Mouse (Mus musculus): ENCODE data around the gene Kndc1.

Kndc1 gene

GRCm38 (mm10) chr7:139950283-139950971, 55.9 kb downstream of the Kndc1 start:
- in situ Hi-C loops (cut with MboI; ENCODE audit: unreplicated experiment in 2 of 2) = loop anchor here in 1 of 2 experiments (25.0 kb wide), 1 partner anchor 837 kb away; the partner anchor contains the start of gene Syce1

- in situ Hi-C loops (cut with MboI; ENCODE audit: unreplicated experiment in 2 of 2) = loop anchor here in 1 of 2 experiments (25.0 kb wide), 1 partner anchor 836 kb away; the partner anchor contains the start of gene Syce1
Observed at GRCm38 (mm10) chr7:139951079-139951478, 56.6 kb downstream of the Kndc1 start.

- in situ Hi-C loops (cut with MboI; ENCODE audit: unreplicated experiment in 2 of 2) = loop anchor here in 1 of 2 experiments (25.0 kb wide), 1 partner anchor 835 kb away; the partner anchor contains the start of gene Syce1
Observed at GRCm38 (mm10) chr7:139951991-139952633, 57.6 kb downstream of the Kndc1 start.

- in situ Hi-C loops (cut with MboI; ENCODE audit: unreplicated experiment in 2 of 2) = loop anchor here in 1 of 2 experiments (25.0 kb wide), 1 partner anchor 832 kb away; the partner anchor contains the start of gene Syce1
Observed at GRCm38 (mm10) chr7:139955505-139955904, 61.0 kb downstream of the Kndc1 start.

- in situ Hi-C loops (cut with MboI; ENCODE audit: unreplicated experiment in 2 of 2) = loop anchor here in 1 of 2 experiments (25.0 kb wide), 1 partner anchor 831 kb away; the partner anchor contains the start of gene Syce1
Observed at GRCm38 (mm10) chr7:139956658-139957057, 62.2 kb downstream of the Kndc1 start.

- in situ Hi-C loops (cut with MboI; ENCODE audit: unreplicated experiment in 2 of 2) = loop anchor here in 1 of 2 experiments (25.0 kb wide), 1 partner anchor 830 kb away; the partner anchor contains the start of gene Syce1
Observed at GRCm38 (mm10) chr7:139957437-139957836, 62.9 kb downstream of the Kndc1 start.

- in situ Hi-C loops (cut with MboI; ENCODE audit: unreplicated experiment in 2 of 2) = loop anchor here in 1 of 2 experiments (25.0 kb wide), 1 partner anchor 829 kb away; the partner anchor contains the start of gene Syce1
Observed at GRCm38 (mm10) chr7:139957958-139958357, 63.5 kb downstream of the Kndc1 start.

GRCm38 (mm10) chr7:139961141-139961540, 66.6 kb downstream of the Kndc1 start:
- in situ Hi-C loops (cut with MboI; ENCODE audit: unreplicated experiment in 2 of 2) = loop anchor here (10.0 to 25.0 kb wide), 2 partner anchors 826 to 944 kb away; partner anchors contain the start of genes Cox8b (in 1 of the 2) and Syce1 (in 1 of the 2)

- in situ Hi-C loops (cut with MboI; ENCODE audit: unreplicated experiment in 2 of 2) = loop anchor here (10.0 to 25.0 kb wide), 2 partner anchors 823 to 941 kb away; partner anchors contain the start of genes Cox8b (in 1 of the 2) and Syce1 (in 1 of the 2)
Observed at GRCm38 (mm10) chr7:139963814-139964213, 69.3 kb downstream of the Kndc1 start.

- in situ Hi-C loops (cut with MboI; ENCODE audit: unreplicated experiment in 2 of 2) = loop anchor here (5.0 to 25.0 kb wide), 3 partner anchors 175 to 938 kb away; partner anchors contain the start of genes Cox8b (in 1 of the 2) and Syce1 (in 1 of the 2)
Observed at GRCm38 (mm10) chr7:139967175-139967574, 72.7 kb downstream of the Kndc1 start.

GRCm38 (mm10) chr7:139968428-139968827, 73.9 kb downstream of the Kndc1 start:
- in situ Hi-C loops (cut with MboI; ENCODE audit: unreplicated experiment in 2 of 2) = loop anchor here (5.0 to 25.0 kb wide), 3 partner anchors 174 to 936 kb away; partner anchors contain the start of genes Cox8b (in 1 of the 2) and Syce1 (in 1 of the 2)

- in situ Hi-C loops (cut with MboI; ENCODE audit: unreplicated experiment in 2 of 2) = loop anchor here (5.0 to 25.0 kb wide), 5 partner anchors 88 to 935 kb away; partner anchors contain the start of genes Cox8b (in 1 of the 2), Sprn (in 1 of the 2) and Syce1 (in 1 of the 2)
Observed at GRCm38 (mm10) chr7:139969348-139970130, 75.0 kb downstream of the Kndc1 start.

- in situ Hi-C loops (cut with MboI; ENCODE audit: unreplicated experiment in 2 of 2) = loop anchor here in 1 of 2 experiments (5.0 to 25.0 kb wide), 3 partner anchors 87 to 817 kb away; partner anchors contain the start of genes Sprn and Syce1
Observed at GRCm38 (mm10) chr7:139970216-139970919, 75.9 kb downstream of the Kndc1 start.

GRCm38 (mm10) chr7:139970979-139971378, 76.5 kb downstream of the Kndc1 start:
- in situ Hi-C loops (cut with MboI; ENCODE audit: unreplicated experiment in 2 of 2) = loop anchor here in 1 of 2 experiments (5.0 to 25.0 kb wide), 3 partner anchors 86 to 816 kb away; partner anchors contain the start of genes Sprn and Syce1

GRCm38 (mm10) chr7:139971436-139971835, 76.9 kb downstream of the Kndc1 start:
- in situ Hi-C loops (cut with MboI; ENCODE audit: unreplicated experiment in 2 of 2) = loop anchor here in 1 of 2 experiments (5.0 to 25.0 kb wide), 3 partner anchors 86 to 816 kb away; partner anchors contain the start of genes Sprn and Syce1

GRCm38 (mm10) chr7:139972923-139973331, 78.4 kb downstream of the Kndc1 start:
- in situ Hi-C loops (cut with MboI; ENCODE audit: unreplicated experiment in 2 of 2) = loop anchor here in 1 of 2 experiments (5.0 to 25.0 kb wide), 3 partner anchors 84 to 814 kb away; partner anchors contain the start of genes Sprn and Syce1

- in situ Hi-C loops (cut with MboI; ENCODE audit: unreplicated experiment in 2 of 2) = loop anchor here in 1 of 2 experiments (5.0 to 25.0 kb wide), 3 partner anchors 83 to 813 kb away; partner anchors contain the start of genes Sprn and Syce1
Observed at GRCm38 (mm10) chr7:139974307-139974706, 79.8 kb downstream of the Kndc1 start.

GRCm38 (mm10) chr7:139975471-139975870, 81.0 kb downstream of the Kndc1 start:
- in situ Hi-C loops (cut with MboI; ENCODE audit: unreplicated experiment in 2 of 2) = loop anchor here (5.0 to 10.0 kb wide), 2 partner anchors 92 to 179 kb away; partner anchors contain the start of gene Sprn (in 1 of the 2)

All from v-Abl transformed pro-B cells (cell line).